Mouse (Mus musculus): ENCODE results near the gene Fli1.

Gene Fli1

DNA sequence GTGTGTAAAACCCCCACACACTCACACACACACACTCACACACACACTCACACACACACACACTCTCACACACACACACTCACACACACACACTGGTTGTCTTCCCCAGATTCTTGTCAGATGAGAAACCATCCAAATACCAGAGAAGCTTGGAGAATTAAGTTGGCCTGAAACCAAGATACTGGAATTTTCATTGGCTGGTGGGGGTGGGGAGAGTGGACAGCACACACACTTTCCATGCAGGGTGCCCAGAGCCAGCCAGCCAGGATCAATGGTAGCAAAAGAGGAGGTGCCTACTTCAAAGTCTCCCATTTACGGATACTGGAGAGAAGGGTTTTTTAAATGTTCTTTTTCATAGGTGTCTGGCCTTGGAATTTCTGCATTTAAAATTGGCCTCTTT is 74.3 kb downstream of the Fli1 start:
- no peak for DNase-seq (ENCODE audit: low spot score in 2 of 2)

DNA sequence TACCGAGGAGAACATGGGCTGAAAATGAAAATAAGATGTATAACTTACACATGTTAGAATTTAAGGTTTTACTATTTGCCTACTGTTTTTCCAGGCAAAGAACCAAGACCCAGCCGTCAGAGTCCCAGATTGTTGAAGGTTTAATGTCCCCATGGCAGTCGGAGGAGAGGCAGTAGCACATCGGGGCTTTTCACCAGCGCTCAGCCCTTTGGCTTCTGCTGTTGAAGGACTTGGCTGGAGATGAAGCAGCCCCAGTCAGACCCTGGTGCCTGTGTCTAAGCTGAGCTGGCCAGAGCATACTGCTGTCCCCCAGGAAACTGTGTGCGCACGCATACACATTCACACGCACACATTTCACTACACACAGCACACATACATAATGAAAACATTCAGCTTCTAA is 75.2 kb downstream of the Fli1 start:
- DNase-seq (ENCODE audit: low spot score in 2 of 2) = no peak

DNA sequence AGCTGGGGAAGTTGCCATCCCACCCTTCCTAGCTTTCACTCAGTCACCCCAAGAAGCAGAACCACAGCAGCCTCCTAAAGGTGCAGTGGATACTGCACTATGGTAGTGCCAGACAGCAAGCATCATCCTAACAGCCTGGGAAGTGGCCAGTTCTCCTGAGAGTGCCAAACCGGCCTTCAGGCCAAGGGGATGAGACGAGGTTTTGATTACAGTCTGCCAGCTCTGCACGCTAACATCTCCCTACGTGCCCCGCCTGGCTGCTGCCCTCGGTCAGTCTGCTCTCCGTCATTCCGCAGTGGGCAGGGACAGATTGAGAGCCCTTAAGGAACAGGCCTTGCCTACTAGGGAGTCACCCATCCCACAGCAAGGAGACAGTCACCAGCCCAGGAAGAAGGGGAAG is 75.8 kb downstream of the Fli1 start:
- no peak for DNase-seq (ENCODE audit: low spot score in 2 of 2)

DNA sequence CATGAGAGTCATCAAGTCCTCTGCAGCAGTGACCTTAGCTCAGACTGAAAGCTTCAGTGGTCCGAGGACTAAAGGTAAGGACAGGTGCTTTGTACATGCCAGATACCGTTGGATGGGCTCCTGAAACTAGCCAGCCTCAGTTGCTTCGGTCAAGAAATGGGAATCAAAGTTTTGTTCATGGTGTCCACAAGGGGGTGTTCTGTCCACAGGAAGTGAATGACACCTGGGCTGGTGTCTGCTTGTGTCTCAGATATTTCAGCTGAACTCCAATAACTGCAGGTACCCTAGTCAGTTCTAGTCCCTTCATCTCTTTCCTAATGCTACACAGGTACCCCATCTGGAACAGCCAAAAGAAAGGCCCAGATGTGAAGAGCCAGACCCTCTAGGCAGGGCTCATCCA is 86.0 kb downstream of the Fli1 start:
- no peak for DNase-seq (ENCODE audit: low spot score in 2 of 2)

DNA sequence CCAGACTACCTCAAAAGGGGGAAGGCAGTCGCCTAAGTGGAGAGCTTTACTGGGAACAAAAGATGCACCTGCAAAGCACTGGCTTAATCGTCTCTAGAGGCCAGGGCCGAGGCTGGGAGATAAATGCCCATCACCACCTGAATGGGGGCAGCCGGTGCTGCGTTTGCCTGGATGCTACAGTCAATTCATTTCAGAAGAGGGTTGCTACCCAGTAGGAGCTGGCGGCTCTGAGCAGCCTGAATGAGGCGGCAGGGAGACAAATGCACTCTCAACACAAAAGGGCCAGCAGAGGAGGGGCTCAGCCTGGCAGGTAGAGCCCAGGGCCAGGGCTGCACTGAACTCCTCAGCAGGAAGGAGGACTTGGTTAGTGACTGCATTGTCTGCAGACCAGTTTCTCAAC is 92.5 kb downstream of the Fli1 start:
- DNase-seq (ENCODE audit: low spot score in 2 of 2) = no peak

DNA sequence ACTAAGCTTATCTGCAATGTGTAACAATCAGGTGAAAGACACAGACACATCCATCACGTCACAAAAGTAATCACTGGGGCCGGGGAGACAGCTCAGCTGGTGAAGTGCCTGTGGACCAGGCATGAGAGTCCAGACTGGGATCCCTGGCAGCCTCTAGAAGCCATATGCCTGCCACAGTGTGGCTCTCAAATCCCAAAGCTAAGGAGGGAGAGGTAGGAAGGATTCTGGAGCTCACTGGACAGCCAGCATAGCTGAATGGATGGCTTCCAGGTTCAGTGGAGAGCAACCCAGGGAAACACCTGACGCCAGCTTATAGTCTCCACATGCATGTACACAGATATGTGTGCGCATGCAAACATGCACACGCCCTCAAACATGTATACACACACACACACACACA is 93.9 kb downstream of the Fli1 start:
- no peak for DNase-seq (ENCODE audit: low spot score in 2 of 2)

DNA sequence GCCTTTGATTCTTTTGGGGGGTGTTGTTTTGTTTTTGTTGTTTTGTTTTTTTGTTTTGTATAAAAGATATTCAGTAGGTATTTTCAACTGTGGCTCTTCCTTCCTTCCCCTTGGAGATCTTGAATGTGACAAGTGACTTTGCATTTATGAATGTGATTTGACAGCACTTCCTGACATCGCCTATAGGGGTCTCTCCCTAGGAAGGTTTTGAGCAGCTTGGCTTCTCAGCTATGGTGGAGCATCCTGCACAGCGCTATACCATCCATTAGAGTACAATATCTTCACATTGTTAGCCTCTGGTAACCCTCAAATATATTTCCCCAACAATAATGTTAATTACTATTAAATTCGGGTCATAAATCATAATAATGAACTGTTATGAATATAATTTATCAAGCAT is 96.9 kb downstream of the Fli1 start:
- DNase-seq (ENCODE audit: low spot score in 2 of 2) = no peak

DNA sequence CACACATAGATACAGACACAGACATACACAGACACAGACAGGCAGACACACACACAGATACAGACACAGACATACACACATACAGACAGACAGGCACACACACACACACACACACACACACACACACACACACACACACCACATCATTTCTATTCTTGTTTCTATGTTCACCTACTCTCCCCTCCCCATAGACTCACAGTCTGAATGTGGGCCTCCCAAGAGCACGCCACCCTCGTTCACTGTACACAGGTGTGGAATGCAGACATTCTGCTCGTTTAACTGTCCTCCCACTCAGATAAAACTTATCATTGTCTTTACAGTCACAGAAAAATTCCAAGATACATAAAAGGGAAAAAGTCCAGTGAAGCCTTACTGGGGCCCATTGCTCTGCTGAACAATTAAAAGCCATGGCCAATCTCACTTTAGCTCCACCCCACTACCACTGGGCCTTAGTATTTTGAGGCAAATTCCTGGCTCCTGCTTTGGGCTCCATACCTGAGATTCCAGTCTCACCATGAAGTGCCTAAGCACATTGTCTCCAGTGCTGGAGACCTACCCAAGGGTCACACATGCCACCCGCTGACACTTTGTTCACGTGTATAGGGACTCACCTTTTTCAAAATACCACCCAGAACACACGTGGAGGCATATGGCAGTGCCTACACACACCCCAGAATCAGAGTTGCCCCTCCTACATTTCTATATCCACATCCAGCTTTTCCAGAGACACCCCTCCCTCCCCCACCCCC is 98.0 kb downstream of the Fli1 start:
- no peak for DNase-seq (ENCODE audit: low spot score in 2 of 2)

DNA sequence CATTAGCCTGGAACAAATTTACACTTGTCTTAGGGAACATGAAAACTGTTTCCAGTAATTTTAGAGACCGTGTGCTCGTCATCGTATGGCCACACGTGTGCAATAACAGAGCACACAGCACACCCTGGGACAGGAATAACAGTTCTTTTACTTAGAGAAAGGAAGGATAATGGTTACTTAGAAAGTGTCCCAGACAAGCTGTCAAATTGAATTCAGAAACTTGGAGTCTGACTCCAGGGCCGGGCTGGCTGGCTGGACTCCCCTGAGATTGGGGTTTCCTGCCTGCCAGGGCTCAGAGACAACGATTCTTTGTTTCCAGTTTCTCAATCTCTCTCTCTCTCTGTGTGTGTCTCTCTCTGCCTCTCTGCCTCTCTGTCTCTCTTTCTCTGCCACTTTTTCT is 98.8 kb downstream of the Fli1 start:
- DNase-seq (ENCODE audit: low spot score in 2 of 2) = no peak

DNA sequence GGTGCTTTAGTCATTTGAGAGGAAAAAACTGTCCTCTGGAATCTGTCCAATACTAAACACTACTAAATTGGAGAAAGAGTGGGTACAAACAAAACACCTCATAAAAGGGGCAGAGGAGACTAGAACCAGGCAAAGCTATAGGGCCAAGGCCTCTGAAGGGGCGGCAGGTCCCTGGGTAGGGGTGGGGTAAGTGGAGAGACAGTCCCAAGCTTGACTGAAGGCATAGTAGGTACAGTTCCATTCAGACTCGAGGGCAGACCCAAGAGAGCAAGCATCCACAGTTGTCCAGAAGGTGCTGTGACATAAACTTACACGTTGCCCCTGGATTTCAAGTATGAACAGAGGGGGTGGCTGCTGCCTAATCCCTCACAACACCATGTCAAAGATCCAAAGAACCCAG is 99.5 kb downstream of the Fli1 start:
- no peak for DNase-seq (ENCODE audit: low spot score in 2 of 2)

DNA sequence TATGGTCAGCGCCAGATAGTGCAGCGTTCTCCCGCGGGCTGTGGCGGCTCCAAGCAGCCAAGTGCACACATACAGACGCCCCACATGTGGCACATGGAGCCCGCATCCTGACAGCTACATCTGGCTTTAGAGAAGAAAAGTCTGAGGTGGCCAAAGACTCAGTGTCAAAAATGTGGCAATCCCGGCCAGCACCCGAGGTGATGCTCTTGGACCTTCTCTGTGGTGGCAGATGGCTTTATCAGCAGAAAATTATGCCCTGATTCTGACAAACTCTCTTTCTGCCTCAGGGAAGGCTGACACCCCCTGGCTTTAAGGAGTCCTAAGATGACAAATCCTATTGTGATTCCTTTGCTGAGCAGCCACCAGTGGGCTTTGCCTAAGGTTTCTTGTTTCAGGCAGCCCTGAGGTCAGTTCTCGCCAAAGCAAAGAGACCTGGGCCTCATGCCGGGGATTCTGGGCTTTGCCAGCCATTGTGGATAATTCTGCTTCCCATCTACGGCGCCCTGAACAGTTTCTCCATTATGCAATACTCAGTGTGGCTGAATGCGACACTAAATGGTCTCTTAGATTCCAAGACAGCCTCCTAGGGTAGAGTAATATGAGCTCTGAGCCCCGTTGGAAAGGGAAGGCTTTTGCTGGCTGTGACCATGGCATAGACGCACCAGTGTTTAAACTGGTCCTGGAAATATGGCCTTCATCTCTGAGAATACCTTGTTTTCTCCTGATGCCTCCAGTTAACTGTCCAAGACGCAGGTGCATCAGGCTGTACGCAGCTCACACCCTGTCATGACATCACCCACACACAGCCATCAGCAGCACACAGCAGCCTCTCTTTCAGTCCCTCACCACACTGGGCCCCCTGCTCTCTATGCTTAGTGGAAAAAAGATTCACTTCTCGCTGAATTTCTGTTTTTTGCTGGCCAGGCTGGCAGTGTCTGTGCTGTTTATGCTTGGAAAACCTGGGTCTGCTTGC is 108.1 kb downstream of the Fli1 start:
- no peak for DNase-seq (ENCODE audit: low spot score in 2 of 2)

DNA sequence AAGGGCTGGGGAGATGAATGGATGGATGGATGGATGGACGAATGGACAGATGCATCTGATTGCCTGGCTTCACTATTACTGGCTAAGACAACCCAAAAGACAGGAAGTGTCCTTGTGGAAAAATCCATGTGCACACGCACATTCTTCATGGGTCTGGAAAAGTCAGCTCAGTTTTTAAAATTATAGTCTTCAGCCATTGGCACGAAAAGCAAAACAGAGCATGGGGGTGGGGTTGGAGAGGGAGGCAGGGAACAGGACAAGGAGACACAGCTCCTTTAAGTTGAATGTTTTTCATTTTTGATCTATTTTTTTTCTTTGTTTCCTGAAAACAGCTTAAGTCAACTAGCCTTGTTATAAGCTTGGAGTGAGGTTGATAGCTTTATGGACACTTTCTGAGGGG is 111.6 kb downstream of the Fli1 start:
- DNase-seq (ENCODE audit: low spot score in 2 of 2) = no peak

DNA sequence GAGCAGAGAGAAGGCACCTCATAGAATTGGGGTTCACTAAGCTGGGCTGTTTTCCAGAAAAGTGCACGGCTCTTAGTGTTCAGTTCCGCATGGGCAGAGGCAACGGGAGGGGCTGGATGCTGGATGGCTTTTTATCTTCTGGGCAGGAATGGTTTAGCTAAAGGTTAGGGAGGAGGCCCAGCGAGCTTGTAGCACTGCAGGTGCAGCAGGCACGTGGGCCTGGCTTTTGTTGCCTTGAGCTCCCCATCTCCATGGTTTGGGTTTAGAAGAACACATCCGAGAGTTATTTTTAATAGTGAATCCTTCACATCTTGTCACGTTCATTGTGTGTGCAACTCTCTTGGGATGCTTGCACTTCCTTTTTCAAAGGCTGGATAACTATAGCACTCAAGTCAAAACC is 117.3 kb downstream of the Fli1 start:
- no peak for DNase-seq (ENCODE audit: low spot score in 2 of 2)

DNA sequence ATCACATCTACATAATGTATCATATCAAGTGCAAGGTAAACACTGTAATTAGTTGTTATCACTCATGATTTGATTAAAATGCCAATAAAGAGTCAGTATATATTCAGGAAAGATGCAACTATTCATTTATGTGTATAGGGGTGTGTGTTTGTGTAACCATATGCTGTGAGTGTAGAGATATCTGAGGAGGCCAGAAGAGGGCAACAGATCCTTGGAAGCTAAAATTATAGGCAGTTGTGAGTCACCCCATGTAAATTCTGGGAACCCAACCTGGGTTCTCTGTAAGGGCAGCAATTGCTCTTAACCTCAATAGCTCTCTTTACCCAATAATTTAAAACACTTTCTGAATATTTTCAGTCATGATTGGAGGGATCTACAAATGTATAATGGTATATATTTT is 122.0 kb downstream of the Fli1 start:
- DNase-seq (ENCODE audit: low spot score in 2 of 2) = no peak

DNA sequence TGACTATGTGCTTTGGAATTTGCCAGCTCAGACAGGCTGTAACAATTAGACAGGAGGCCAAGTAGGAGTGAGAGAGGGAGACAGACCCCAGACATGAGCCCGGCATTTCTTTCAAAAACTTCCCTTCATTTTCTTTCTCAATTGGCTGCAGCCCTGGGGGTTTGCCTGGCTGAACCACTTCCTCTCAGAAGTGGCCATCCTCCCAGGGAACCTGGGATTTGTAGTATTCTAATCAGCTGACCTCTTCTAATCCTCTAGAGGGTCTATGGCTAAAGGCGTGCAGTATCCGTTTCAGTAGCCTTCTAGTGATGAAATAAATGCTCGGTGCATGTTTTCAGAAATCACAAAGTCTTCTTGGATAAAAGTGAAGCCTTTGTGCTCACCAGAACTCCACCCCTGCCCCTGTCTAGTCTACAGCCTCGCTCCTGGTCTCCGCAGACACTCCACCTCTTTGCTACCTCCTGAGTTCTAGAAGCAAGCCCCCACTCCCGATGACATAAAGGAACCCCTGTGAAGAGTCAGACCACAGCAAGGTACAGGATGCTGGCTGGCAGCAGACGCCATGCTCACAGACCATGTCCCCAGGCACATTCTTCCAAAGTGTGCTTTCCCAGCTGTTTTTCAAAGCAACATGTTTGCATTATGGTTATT is 125.1 kb downstream of the Fli1 start:
- no peak for DNase-seq (ENCODE audit: low spot score in 2 of 2)

DNA sequence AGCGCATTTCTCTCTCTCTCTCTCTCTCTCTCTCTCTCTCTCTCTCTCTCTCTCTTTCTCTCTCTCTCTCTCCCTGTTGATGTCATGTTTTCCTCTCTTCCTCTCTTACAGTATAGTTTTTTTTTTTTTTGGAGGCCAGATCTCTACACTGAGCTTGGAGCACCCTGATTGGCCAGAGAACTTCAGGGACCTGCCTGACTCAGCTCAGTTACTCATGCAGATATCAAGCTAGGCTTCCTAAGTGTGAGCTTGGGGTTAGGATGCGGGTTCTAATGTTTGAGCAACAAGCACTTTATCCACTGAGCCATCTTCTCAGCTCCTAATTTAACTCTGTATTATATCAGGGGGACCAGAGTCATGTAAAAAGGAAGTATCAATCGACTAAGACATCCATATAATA is 126.7 kb downstream of the Fli1 start:
- no peak for DNase-seq (ENCODE audit: low spot score in 2 of 2)

DNA sequence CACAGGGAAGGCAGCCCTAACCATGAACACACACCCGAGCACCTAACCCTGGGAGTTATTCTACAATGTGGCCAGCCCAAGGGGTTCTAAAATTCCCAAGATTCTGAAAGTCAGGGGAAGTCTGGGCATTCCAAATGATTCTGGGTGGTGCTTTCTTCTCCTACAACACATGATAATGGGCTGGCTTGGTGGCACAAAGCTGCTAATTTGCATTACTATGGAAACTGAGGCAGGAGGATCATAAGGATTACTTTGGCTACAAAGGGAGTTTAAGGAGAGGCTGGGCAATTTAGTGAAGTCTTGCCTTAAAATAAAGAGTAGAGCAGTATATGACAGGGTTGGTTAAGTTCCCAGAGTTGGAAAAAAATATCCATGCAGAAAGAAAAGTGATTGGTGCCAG is 127.7 kb downstream of the Fli1 start:
- DNase-seq (ENCODE audit: low spot score in 2 of 2) = no peak

DNA sequence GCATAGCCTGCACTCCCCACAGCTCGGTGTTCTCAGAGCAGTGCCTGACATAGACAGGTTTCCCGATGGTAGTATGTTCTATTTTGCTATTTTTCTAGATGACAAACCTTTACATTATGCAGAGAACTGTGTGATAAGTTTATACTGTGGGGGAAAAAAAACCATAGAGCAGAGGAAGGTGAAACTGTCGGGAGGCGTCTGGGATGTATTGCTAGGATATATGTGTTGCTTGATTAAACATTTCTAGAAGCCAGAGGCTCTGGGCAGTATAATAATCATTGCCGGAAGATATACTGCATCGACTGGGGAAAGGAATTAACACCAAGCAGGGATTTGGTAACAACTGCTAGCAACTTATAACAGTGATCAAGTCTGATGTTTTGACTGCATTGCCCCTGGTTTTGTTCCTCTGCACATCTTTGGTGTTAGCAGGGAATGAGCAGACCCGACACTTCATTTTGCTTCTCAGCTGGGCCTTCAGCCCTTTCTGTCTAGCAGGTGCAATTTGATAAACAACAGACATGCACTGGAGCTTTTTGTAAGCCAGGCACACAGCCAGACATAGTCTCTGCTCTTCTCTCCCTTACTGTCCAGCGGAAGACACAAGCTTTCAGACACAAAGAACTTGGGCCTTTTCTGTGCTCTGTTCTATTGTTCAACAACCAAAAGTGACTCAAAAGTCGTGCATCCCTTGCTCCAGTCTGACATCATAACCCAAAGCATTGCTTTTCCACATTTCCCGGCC is 129.7 kb downstream of the Fli1 start:
- no peak for DNase-seq (ENCODE audit: low spot score in 2 of 2)

DNA sequence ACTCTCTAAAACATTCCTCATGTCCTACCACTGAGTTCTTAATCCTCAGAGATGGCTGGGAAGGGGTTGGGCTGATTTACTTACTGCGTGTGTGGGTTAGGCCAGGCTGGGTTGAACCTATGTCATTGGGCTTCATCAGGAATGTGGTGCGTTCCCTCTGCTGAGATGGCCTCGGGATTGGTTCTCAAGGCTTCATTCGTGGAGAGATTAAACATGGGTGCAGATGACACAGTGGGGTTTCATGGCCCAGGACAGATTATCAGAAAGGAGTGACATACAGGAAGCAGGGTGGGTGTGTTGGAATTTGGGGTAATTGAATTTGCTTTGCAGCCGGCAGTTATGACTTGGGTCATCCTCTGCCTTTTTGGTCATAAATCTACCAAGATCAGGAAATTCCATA is 131.2 kb downstream of the Fli1 start:
- DNase-seq (ENCODE audit: low spot score in 2 of 2) = no peak

DNA sequence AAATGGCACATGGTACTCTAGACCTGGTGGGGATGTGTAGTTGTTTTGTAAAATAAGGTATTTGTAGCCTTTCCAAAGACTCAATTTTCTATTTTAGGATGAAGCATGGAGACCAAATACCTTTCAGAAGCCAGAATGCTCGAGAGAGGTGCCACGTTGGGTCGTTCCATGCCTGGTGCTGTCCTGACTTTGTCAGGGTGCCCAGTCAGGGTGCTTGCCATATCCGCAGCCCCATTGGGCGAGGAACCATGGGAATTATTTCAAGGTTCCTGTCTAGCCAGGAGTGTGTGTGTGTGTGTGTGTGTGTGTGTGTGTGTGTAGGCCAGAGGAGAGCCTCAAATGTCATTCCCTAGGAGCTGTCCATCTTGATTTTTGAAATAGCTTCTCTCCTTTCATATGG is 132.0 kb downstream of the Fli1 start:
- DNase-seq (ENCODE audit: low spot score in 2 of 2) = no peak

DNA sequence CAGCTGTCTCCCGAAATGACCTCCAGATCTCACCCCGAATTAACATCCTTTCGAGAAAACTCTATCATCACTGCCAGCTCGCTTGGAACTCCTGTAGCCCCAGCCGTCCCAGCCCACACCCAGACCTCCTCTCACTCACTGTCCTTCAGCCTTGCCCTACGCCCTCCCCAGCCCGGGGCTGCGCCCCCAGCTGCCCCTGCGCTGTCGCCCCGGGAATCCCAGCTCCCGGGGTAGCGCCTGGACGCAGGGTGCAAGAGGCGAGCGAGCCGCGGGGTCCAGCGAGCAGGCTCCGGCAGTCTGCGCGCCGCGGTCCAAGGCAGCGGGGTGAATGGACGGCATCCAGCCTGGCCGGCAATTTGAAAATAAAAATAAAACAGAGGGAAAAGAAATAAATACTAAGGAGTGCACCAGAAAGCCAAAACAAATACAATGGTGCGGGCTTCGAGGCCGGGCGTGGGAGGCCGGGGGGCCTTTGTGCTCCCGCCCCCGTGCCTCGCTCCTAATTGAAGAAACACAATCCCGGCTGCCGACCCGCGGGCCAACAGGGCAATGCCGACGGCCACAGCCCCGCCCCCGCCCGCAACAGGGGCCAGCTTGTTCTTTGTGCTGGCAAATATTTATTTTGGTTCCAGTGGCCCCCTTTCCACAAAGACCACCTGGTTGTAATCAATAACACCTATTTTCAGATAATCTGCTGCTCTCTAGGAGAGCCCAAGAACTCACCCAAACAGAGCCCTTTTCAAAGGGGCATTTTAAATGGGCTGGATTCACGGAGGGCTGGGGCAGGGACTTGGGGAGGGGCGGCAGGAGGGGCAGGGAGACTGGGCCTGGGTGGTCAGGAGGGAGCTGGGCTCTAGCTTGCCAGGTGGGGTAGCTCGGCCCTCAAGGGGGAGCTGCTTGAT is 133.3 kb downstream of the Fli1 start:
- DNase-seq (ENCODE audit: low spot score in 2 of 2) = no peak

Measured in frontal cortex, postnatal 25 days (tissue).